Mouse (Mus musculus): ENCODE results near the gene Tmtc1. TPM values are rescaled to one million over a fixed set of nuclear protein-coding genes. Genes with fewer than 3 reads are reported as not detected.

Tmtc1 gene
- polyA plus RNA-seq, 1 experiment from 2014 or later: 0.81 TPM

DNA sequence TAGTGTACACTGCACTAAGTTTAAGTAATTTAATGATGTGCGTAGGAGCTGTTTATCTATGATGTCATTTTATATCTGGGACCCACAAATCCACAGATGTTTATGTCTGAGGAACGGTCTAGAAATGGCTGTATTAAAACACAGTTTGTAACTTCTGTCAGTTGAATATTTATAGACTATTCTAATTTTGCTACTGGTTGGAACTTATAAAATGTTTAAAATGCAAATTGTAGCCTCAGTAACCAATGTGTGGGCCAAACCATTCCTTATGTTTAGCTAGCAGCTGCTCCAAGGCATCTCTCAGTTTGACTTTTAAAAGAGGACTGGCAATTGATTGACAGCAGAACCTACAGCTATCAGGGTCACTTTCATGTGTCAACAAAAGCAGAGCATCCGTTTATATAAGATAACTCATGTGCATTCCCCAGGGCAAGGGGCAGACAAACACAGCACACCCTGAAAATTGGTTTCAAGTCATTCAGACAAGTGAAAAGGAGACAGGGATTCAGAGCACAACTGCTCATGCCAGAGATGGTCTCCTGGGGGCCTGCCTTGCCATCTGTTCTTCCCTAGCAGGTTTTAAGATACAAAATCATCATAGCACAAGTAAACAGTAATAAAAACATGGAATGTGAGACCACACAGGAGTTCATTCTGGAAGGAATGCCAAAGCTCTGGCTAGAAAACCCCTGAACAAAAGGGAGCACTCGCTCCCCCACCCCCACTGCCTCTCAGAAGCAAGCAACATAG, 184.0 kb downstream of the Tmtc1 start:
- Histone ChIP-seq H3K4me1 (ENCODE audit: control insufficient read depth, insufficient read depth, low read length) (no peaks in the 10 kb centered on the region), H3K27ac (replicated peaks; ENCODE audit: low read depth, low read length) (no peak overlapping the region), H3K27me3 (ENCODE audit: control insufficient read depth, insufficient read depth, low read length) (no peaks in the 10 kb centered on the region), H3K9ac (replicated peaks; ENCODE audit: low read length) (no peak overlapping the region), H3K4me3 (ENCODE audit: low read depth, low read length) (no peak overlapping the region), H3K36me3 (replicated peaks; ENCODE audit: control insufficient read depth, insufficient read depth, low read depth, low read length) (no peaks in the 10 kb centered on the region), H3K9me3 (replicated peaks; ENCODE audit: control insufficient read depth, low read length) (no peaks in the 10 kb centered on the region), H3K4me2 (ENCODE audit: low read depth, low read length) (no peak overlapping the region)
- ATAC-seq (replicated peaks; ENCODE audit: insufficient number of reproducible peaks, low FRiP score, low TSS enrichment, low read depth) (peak; percentile 73; the same call in 1 of the 2 replicates), DNase-seq (ENCODE audit: low spot score) (peak; percentile 53)
- 49% methylated on average over 4 of the region's 4 CpGs for WGBS

DNA sequence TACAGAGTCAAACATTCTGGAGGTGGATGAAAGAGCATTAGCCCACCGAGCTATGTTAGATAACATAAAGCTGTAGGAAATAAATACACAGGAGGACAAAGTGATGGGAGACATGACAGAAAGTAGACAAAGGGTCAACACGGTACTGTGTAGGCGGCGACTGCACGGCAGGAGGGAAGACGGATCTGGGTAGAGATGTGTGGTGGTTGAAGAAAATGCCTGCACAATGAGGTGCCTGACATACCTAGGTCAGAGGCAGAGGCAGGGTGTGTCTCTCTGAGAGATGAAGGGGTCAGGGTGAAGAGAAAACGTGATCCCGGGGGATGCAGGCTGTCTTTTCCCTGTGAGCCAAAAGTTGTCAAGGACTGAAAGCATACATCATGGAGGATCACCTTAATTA, 185.1 kb downstream of the Tmtc1 start:
- 78% methylated on average over 8 of the region's 8 CpGs for WGBS
- Histone ChIP-seq H3K36me3 (replicated peaks; ENCODE audit: control insufficient read depth, insufficient read depth, low read depth, low read length) (no peaks in the 10 kb centered on the region), H3K4me1 (ENCODE audit: control insufficient read depth, insufficient read depth, low read length) (no peaks in the 10 kb centered on the region), H3K4me3 (ENCODE audit: low read depth, low read length) (no peak overlapping the region), H3K4me2 (ENCODE audit: low read depth, low read length) (no peak overlapping the region), H3K9ac (replicated peaks; ENCODE audit: low read length) (no peak overlapping the region), H3K27me3 (ENCODE audit: control insufficient read depth, insufficient read depth, low read length) (no peaks in the 10 kb centered on the region), H3K27ac (replicated peaks; ENCODE audit: low read depth, low read length) (no peak overlapping the region), H3K9me3 (replicated peaks; ENCODE audit: control insufficient read depth, low read length) (no peaks in the 10 kb centered on the region)
- ATAC-seq (replicated peaks; ENCODE audit: insufficient number of reproducible peaks, low FRiP score, low TSS enrichment, low read depth) (no peak), DNase-seq (ENCODE audit: low spot score) (no peak)

DNA sequence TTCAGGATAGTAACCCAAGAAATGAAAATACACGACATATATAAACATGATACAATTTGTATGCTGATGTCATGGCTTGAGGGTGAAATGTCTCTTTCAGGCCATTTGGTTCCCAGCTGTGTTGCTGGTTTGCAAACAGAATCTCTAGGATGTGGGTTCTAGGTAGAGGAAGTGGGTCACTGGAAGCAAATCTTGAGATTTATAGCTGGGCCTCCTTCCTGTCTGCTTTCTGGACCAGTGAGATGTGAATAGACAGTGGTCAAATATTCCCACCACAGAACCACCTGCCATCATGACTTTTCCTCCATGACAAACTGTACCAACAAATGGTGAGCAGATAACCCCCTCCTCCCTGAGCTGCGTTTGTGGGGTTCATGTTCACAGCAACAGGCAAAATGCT, 186.4 kb downstream of the Tmtc1 start:
- ATAC-seq (replicated peaks; ENCODE audit: insufficient number of reproducible peaks, low FRiP score, low TSS enrichment, low read depth) (no peak), DNase-seq (ENCODE audit: low spot score) (no peak)
- H3K36me3 ChIP-seq (replicated peaks; ENCODE audit: control insufficient read depth, insufficient read depth, low read depth, low read length): no peaks in the 10 kb centered on the region
- no peaks in the 10 kb centered on the region for H3K9me3 ChIP-seq (replicated peaks; ENCODE audit: control insufficient read depth, low read length)
- H3K4me3 ChIP-seq (ENCODE audit: low read depth, low read length): no peak overlapping the region
- no peaks in the 10 kb centered on the region for H3K4me1 ChIP-seq (ENCODE audit: control insufficient read depth, insufficient read depth, low read length)
- no peak overlapping the region for H3K27ac ChIP-seq (replicated peaks; ENCODE audit: low read depth, low read length)
- H3K4me2 ChIP-seq (ENCODE audit: low read depth, low read length): no peak overlapping the region
- no peak overlapping the region for H3K9ac ChIP-seq (replicated peaks; ENCODE audit: low read length)
- WGBS: 75% methylated on average over 2 of the region's 2 CpGs
- no peaks in the 10 kb centered on the region for H3K27me3 ChIP-seq (ENCODE audit: control insufficient read depth, insufficient read depth, low read length)

DNA sequence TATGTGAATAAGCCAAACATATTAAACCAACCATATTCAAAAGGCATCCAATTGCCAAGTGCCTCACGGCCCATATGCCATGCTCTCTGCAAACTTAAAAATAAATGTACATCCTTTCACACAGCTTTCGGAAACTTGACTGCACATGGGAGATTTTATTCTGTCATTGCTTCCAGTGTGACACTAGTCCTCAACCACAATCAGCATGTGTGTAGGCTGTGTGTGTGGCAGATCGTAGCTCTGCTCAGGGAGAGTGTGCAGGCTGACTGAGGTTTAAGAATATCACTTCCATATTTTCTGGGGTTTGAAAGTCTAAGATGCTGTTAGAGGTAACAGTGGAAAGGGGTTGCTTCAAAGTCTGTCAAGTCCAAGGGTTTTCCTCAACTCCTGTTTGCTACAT, 188.1 kb downstream of the Tmtc1 start:
- no peak overlapping the region for H3K27ac ChIP-seq (replicated peaks; ENCODE audit: low read depth, low read length)
- no peak overlapping the region for H3K9ac ChIP-seq (replicated peaks; ENCODE audit: low read length)
- H3K9me3 ChIP-seq (replicated peaks; ENCODE audit: control insufficient read depth, low read length): no peaks in the 10 kb centered on the region
- no peaks in the 10 kb centered on the region for H3K4me1 ChIP-seq (ENCODE audit: control insufficient read depth, insufficient read depth, low read length)
- no peaks in the 10 kb centered on the region for H3K36me3 ChIP-seq (replicated peaks; ENCODE audit: control insufficient read depth, insufficient read depth, low read depth, low read length)
- 87% methylated on average over 3 of the region's 3 CpGs for WGBS
- no peaks in the 10 kb centered on the region for H3K27me3 ChIP-seq (ENCODE audit: control insufficient read depth, insufficient read depth, low read length)
- no peak overlapping the region for H3K4me3 ChIP-seq (ENCODE audit: low read depth, low read length)
- ATAC-seq (replicated peaks; ENCODE audit: insufficient number of reproducible peaks, low FRiP score, low TSS enrichment, low read depth): no peak
- DNase-seq (ENCODE audit: low spot score): no peak
- H3K4me2 ChIP-seq (ENCODE audit: low read depth, low read length): no peak overlapping the region

DNA sequence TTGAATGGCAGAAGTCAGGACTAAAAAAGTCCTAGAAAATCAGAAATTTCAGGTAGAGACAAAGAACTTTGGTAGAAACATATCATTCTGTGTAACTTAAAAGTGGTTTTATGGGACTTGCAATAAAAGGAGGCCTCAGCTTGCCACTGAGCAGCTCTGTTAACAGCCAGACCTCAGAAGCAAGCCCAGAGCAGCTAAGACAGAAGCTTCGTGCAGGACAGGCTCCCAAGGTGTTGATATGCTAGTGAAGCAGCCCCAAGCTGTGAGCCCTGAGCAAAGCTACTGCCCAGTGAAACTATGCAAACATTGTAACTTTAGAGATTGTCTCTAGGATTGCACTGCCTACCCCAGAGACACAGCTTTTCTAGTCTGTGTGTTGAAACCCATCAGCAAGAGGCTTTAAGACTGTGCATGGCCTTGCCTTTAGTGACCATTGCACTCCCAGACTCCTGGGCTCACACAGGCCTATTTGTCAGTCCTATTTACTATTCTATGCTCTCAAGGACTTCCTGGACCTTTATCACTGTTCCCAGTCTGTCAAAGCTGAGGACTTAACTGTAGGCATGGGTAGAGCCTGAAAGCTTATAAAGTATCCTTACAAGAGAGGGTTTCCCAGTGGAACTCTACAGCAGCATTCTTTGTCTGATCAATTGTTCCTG, 188.7 kb downstream of the Tmtc1 start:
- no peaks in the 10 kb centered on the region for H3K9me3 ChIP-seq (replicated peaks; ENCODE audit: control insufficient read depth, low read length)
- ATAC-seq (replicated peaks; ENCODE audit: insufficient number of reproducible peaks, low FRiP score, low TSS enrichment, low read depth): no peak
- H3K9ac ChIP-seq (replicated peaks; ENCODE audit: low read length): no peak overlapping the region
- no peak overlapping the region for H3K27ac ChIP-seq (replicated peaks; ENCODE audit: low read depth, low read length)
- no peak overlapping the region for H3K4me3 ChIP-seq (ENCODE audit: low read depth, low read length)
- no peak for DNase-seq (ENCODE audit: low spot score)
- H3K27me3 ChIP-seq (ENCODE audit: control insufficient read depth, insufficient read depth, low read length): no peaks in the 10 kb centered on the region
- H3K4me2 ChIP-seq (ENCODE audit: low read depth, low read length): no peak overlapping the region
- H3K4me1 ChIP-seq (ENCODE audit: control insufficient read depth, insufficient read depth, low read length): no peaks in the 10 kb centered on the region
- 63% methylated on average over 1 of the region's 1 CpGs for WGBS
- no peaks in the 10 kb centered on the region for H3K36me3 ChIP-seq (replicated peaks; ENCODE audit: control insufficient read depth, insufficient read depth, low read depth, low read length)

DNA sequence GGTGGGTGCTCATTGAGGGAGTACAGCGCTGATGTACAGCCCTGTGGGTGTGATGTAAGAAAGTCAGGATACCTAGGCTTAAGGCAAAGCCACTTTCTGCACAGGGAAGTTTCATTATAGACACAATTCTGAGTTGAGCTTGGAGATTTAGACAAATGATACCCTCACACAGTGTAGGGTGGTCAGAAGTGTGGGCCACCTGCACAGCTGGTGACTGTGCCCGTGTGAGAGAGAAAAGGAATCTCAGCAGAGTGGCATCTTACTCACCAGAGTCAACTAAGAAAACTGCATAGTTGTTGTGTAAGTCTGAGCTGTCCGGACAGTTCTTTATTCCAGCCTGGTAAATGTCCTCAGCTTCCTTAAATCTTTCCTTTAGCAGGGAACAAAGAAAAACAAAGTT, 195.0 kb downstream of the Tmtc1 start:
- no peak for DNase-seq (ENCODE audit: low spot score)
- H3K27ac ChIP-seq (replicated peaks; ENCODE audit: low read depth, low read length): no peak overlapping the region
- H3K4me1 ChIP-seq (ENCODE audit: control insufficient read depth, insufficient read depth, low read length): no peaks in the 10 kb centered on the region
- H3K27me3 ChIP-seq (ENCODE audit: control insufficient read depth, insufficient read depth, low read length): no peaks in the 10 kb centered on the region
- H3K4me3 ChIP-seq (ENCODE audit: low read depth, low read length): no peak overlapping the region
- no peaks in the 10 kb centered on the region for H3K9me3 ChIP-seq (replicated peaks; ENCODE audit: control insufficient read depth, low read length)
- H3K9ac ChIP-seq (replicated peaks; ENCODE audit: low read length): no peak overlapping the region
- 82% methylated on average over 3 of the region's 3 CpGs for WGBS
- ATAC-seq (replicated peaks; ENCODE audit: insufficient number of reproducible peaks, low FRiP score, low TSS enrichment, low read depth): no peak
- H3K4me2 ChIP-seq (ENCODE audit: low read depth, low read length): no peak overlapping the region
- H3K36me3 ChIP-seq (replicated peaks; ENCODE audit: control insufficient read depth, insufficient read depth, low read depth, low read length): no peaks in the 10 kb centered on the region

DNA sequence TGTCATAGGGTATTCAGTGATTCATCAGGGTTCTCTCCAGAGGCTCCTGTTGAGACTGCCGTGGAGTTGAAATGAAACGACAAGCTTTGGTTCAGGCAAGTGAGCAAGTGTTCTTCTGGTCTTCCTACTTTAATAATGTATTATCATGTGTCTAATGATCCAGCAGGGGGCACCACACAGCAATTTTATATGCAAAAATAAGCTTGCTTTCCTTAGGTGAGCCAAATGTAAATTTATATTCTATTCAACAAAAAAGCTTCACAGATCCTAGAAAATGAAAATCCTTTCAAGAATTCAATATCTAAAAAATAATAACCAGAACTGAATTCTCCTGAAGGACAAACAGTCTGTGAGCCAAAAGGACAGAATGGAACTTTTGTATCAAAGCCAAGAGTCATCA, 195.6 kb downstream of the Tmtc1 start:
- Histone ChIP-seq H3K9me3 (replicated peaks; ENCODE audit: control insufficient read depth, low read length) (no peaks in the 10 kb centered on the region), H3K9ac (replicated peaks; ENCODE audit: low read length) (no peak overlapping the region), H3K4me1 (ENCODE audit: control insufficient read depth, insufficient read depth, low read length) (no peaks in the 10 kb centered on the region), H3K27me3 (ENCODE audit: control insufficient read depth, insufficient read depth, low read length) (no peaks in the 10 kb centered on the region), H3K36me3 (replicated peaks; ENCODE audit: control insufficient read depth, insufficient read depth, low read depth, low read length) (no peaks in the 10 kb centered on the region), H3K4me2 (ENCODE audit: low read depth, low read length) (no peak overlapping the region), H3K4me3 (ENCODE audit: low read depth, low read length) (no peak overlapping the region), H3K27ac (replicated peaks; ENCODE audit: low read depth, low read length) (no peak overlapping the region)
- peak; percentile 80 for DNase-seq (ENCODE audit: low spot score)
- ATAC-seq (replicated peaks; ENCODE audit: insufficient number of reproducible peaks, low FRiP score, low TSS enrichment, low read depth): no peak
- WGBS: 60% methylated on average over 2 of the region's 2 CpGs

DNA sequence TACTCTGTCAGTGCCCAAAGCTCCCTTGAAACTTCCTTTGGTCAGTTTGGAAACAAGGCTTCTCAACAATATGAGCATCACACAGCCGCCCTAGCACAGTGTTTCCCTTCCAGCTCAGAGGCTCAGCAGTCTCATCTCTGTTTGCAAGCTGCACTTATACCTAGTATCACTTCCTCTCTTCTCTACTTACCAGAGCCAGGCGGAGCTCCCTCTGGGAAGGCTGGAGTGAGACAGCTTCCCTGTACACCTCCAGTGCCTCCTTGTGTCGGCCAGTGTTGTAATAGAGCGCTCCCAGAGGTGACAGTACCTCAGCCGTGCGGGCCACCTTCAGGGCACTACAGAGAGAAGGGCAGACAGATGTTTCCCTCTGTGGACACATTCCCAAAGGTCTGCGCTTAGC, 197.6 kb downstream of the Tmtc1 start:
- WGBS: 81% methylated on average over 7 of the region's 7 CpGs
- H3K9ac ChIP-seq (replicated peaks; ENCODE audit: low read length): no peak overlapping the region
- no peaks in the 10 kb centered on the region for H3K36me3 ChIP-seq (replicated peaks; ENCODE audit: control insufficient read depth, insufficient read depth, low read depth, low read length)
- no peak overlapping the region for H3K27ac ChIP-seq (replicated peaks; ENCODE audit: low read depth, low read length)
- H3K27me3 ChIP-seq (ENCODE audit: control insufficient read depth, insufficient read depth, low read length): no peaks in the 10 kb centered on the region
- no peaks in the 10 kb centered on the region for H3K9me3 ChIP-seq (replicated peaks; ENCODE audit: control insufficient read depth, low read length)
- no peak overlapping the region for H3K4me3 ChIP-seq (ENCODE audit: low read depth, low read length)
- H3K4me2 ChIP-seq (ENCODE audit: low read depth, low read length): no peak overlapping the region
- no peaks in the 10 kb centered on the region for H3K4me1 ChIP-seq (ENCODE audit: control insufficient read depth, insufficient read depth, low read length)
- DNase-seq (ENCODE audit: low spot score): no peak
- ATAC-seq (replicated peaks; ENCODE audit: insufficient number of reproducible peaks, low FRiP score, low TSS enrichment, low read depth): no peak
